Mouse (Mus musculus) C2C12 (cell line): ENCODE measurements around the gene Erbb4.
"Not testable (repeated sequence)": the region's sequence is repeated elsewhere in the genome, so short reads cannot be mapped to it uniquely, and the experiment has no call there.

Source experiments
- CTCF ChIP-seq: IDR thresholded peaks from one replicate; pipeline ENCODE4 v1.5.1; 2011; ENCODE audit not compliant: control insufficient read depth, insufficient read depth, insufficient read length
- MAX ChIP-seq: IDR thresholded peaks from one replicate; pipeline ENCODE4 v1.6.1; 2011; ENCODE audit warnings: mild to moderate bottlenecking, control low read depth

GRCm38 (mm10) chr1:68766095-68766494 is 341.8 kb downstream of the Erbb4 start:
- not testable (repeated sequence) for TF ChIP-seq MAX, CTCF
